Mouse (Mus musculus): ENCODE data around the gene Megf11. TPM values are rescaled to one million over a fixed set of nuclear protein-coding genes. Genes with fewer than 3 reads are reported as not detected.
"Not testable (repeated sequence)": the region's sequence is repeated elsewhere in the genome, so short reads cannot be mapped to it uniquely, and the experiment has no call there.

Megf11 gene
- polyA plus RNA-seq, 1 experiment from 2014 or later = 0.97 TPM

DNA sequence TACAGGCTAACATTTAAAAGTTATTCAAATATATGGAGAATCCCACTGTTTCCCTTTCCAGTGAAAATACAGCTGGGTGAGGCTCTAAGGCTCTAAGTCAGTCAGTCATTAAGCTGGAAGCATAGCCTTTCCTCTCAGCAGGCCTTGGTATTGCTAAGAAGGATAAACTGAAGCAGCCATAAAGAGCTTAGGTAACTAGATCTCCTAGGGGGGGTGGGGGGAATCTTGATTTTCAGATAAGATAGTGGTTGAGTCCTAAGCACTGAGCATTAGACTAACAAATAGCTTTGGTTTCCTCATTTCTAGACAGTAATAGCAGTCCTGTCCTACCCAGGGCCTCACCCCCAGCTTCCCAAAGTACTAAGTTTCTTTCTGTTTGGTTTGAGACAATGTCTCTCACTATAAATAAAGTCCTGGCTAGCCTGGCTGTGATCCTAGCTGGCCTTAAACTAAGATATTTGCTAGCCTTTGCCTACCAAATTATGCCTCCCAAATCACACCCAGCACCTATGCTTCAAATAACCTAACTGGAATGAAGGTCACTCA is 318.1 kb downstream of the Megf11 start:
- Histone ChIP-seq H3K4me3 (replicated peaks) (no peak overlapping the region), H3K4me1 (replicated peaks) (peaks cover 10% of the 10 kb centered on the region; the same call in 1 of the 2 replicates), H3K36me3 (peaks cover 30% of the 10 kb centered on the region; the same call in 1 of the 2 replicates), H3K9ac (replicated peaks) (no peak overlapping the region), H3K27me3 (no peaks in the 10 kb centered on the region), H3K27ac (no peak overlapping the region), H3K9me3 (no peaks in the 10 kb centered on the region), H3K4me2 (no peak overlapping the region)
- no peak for ATAC-seq (ENCODE audit: insufficient number of reproducible peaks, insufficient read depth, low FRiP score, low TSS enrichment, low read depth)

DNA sequence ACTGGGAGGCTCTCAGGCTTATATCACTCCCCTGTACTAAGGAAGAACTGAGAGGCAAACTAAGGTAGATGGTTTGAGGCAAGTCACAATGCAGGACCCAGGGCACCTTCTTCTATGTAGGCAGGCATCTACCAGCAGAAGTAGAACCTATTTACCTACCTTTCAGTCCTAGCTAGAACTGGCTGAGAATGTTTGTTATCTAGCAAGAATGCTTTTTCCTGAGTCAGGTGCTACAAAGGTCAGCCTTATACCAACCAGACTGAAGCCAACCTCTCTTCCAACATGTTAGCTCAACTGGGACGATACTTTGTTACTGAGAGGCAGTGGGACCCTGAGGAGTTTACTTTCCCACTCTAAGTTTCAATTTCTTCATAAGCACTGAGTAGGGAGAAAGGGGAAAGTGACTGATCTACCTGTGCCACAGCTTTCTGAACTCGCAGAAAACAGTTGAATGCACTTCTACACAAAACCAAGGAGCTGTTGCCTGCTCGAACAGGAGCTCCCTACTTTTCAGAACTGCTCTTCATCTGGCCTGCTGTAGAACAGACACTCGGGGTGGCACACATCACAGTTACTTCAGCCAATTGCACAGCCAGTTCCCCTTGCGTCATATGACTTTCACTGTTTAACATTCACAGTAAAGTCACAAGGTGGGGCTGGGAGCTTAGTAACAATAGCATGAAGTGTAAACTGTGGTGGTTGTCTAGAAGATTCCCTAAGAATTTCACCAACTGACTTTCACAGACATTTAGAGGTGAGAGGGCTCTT is 318.8 kb downstream of the Megf11 start:
- Histone ChIP-seq H3K4me3 (replicated peaks) (no peak overlapping the region), H3K27ac (no peak overlapping the region), H3K4me1 (replicated peaks) (peaks cover 10% of the 10 kb centered on the region; the same call in 1 of the 2 replicates), H3K9ac (replicated peaks) (no peak overlapping the region), H3K36me3 (peaks cover 28% of the 10 kb centered on the region; the same call in 1 of the 2 replicates), H3K27me3 (no peaks in the 10 kb centered on the region), H3K4me2 (no peak overlapping the region), H3K9me3 (no peaks in the 10 kb centered on the region)
- no peak for ATAC-seq (ENCODE audit: insufficient number of reproducible peaks, insufficient read depth, low FRiP score, low TSS enrichment, low read depth)
- 93% methylated on average over 5 of the region's 5 CpGs for WGBS

DNA sequence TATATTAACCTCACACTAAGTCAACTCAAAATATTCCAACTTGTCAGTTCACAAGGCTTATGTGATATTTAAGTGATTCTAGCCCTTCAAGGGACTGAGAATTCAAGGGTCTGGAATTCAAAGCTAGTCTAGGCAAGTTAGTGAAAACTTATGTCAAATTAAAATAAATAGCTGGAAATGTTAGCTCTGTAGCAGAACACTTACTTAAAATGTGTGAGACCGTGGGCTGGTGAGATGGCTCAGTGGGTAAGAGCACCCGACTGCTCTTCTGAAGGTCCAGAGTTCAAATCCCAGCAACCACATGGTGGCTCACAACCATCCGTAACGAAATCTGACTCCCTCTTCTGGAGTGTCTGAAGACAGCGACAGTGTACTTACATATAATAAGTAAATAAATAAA is 324.9 kb downstream of the Megf11 start:
- not testable (repeated sequence) for H3K27me3 ChIP-seq; H3K9ac ChIP-seq (replicated peaks); ATAC-seq (ENCODE audit: insufficient number of reproducible peaks, insufficient read depth, low FRiP score, low TSS enrichment, low read depth); H3K4me1 ChIP-seq (replicated peaks); H3K27ac ChIP-seq; H3K9me3 ChIP-seq; H3K4me2 ChIP-seq; H3K4me3 ChIP-seq (replicated peaks)
- H3K36me3 ChIP-seq = peaks cover 26% of the 10 kb centered on the region; the same call in 1 of the 2 replicates
- WGBS = 91% methylated on average over 5 of the region's 5 CpGs

GRCm38 (mm10) chr9:64719526-64720163 is 334.2 kb downstream of the Megf11 start:
- no peak overlapping the region for H3K4me2 ChIP-seq
- peaks cover 36% of the 10 kb centered on the region; the same call in 1 of the 2 replicates for H3K36me3 ChIP-seq
- no peak overlapping the region for H3K9ac ChIP-seq (replicated peaks)
- H3K9me3 ChIP-seq = no peaks in the 10 kb centered on the region
- no peaks in the 10 kb centered on the region for H3K4me1 ChIP-seq (replicated peaks)
- no peak for ATAC-seq (ENCODE audit: insufficient number of reproducible peaks, insufficient read depth, low FRiP score, low TSS enrichment, low read depth)
- H3K27me3 ChIP-seq = no peaks in the 10 kb centered on the region
- no peak overlapping the region for H3K4me3 ChIP-seq (replicated peaks)
- WGBS = 75% methylated on average over 5 of the region's 5 CpGs
- no peak overlapping the region for H3K27ac ChIP-seq

- Histone ChIP-seq H3K4me3 (replicated peaks) (no peak overlapping the region), H3K27me3 (no peaks in the 10 kb centered on the region), H3K9ac (replicated peaks) (no peak overlapping the region), H3K4me2 (no peak overlapping the region), H3K4me1 (replicated peaks) (no peaks in the 10 kb centered on the region), H3K27ac (no peak overlapping the region), H3K9me3 (no peaks in the 10 kb centered on the region), H3K36me3 (peaks cover 57% of the 10 kb centered on the region)
- WGBS = 97% methylated on average over 5 of the region's 5 CpGs
- ATAC-seq (ENCODE audit: insufficient number of reproducible peaks, insufficient read depth, low FRiP score, low TSS enrichment, low read depth) = no peak
Observed at GRCm38 (mm10) chr9:64726454-64726853, 341.0 kb downstream of the Megf11 start.

DNA sequence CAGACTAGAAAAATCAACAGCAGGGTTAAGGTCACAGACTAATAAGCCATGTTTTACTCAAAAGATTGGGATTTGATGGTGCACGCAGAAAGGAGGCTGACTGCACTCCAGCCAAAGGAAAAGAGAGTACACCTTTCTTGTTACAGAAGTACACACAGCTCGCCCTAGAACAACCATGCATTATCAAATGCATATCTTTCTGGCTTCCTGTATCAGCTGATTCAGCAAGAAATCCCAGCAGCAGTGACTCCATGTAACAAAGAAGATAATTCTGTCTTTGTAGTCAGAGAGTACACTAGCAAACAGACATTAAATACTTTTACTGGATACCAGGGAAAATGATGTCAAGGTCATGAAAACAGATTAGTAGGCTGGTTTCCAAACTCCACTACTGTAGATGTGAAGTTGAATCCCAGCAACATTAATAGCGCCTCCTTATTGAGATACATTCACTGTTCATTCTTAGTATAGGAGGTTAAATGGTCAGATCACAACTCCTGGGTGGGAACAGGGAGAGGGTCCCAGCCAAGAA is 345.7 kb downstream of the Megf11 start:
- H3K4me2 ChIP-seq = no peak overlapping the region
- no peaks in the 10 kb centered on the region; the same call in 1 of the 2 replicates for H3K4me1 ChIP-seq (replicated peaks)
- no peaks in the 10 kb centered on the region for H3K27me3 ChIP-seq
- no peak overlapping the region for H3K9ac ChIP-seq (replicated peaks)
- no peak overlapping the region for H3K4me3 ChIP-seq (replicated peaks)
- no peak for ATAC-seq (ENCODE audit: insufficient number of reproducible peaks, insufficient read depth, low FRiP score, low TSS enrichment, low read depth)
- peaks cover 21% of the 10 kb centered on the region for H3K36me3 ChIP-seq
- H3K9me3 ChIP-seq = no peaks in the 10 kb centered on the region
- WGBS = 89% methylated on average over 3 of the region's 3 CpGs
- H3K27ac ChIP-seq = no peak overlapping the region

DNA sequence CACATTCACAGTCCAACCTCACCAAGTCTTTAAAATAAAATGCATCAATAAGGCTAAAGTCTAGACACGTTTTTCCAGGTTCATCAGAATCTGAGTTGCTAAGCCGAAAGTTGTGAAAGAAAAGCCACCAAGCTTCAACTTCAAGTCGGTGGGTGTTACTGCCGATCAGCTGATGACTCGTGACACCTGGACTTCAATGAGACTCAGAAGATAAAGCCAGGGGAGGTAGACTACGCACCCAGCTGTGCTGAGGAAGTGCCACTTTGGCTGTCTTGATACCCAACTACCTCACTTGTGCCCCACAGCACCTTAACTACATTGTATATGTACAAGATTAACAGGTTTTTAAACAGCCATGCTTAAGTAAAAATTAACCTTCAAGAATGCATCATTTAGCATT is 348.7 kb downstream of the Megf11 start:
- no peak overlapping the region for H3K27ac ChIP-seq
- no peak for ATAC-seq (ENCODE audit: insufficient number of reproducible peaks, insufficient read depth, low FRiP score, low TSS enrichment, low read depth)
- no peak overlapping the region for H3K4me3 ChIP-seq (replicated peaks)
- H3K4me2 ChIP-seq = no peak overlapping the region
- H3K4me1 ChIP-seq (replicated peaks) = no peaks in the 10 kb centered on the region; the same call in 1 of the 2 replicates
- no peak overlapping the region for H3K9ac ChIP-seq (replicated peaks)
- H3K27me3 ChIP-seq = no peaks in the 10 kb centered on the region
- H3K36me3 ChIP-seq = no peaks in the 10 kb centered on the region
- no peaks in the 10 kb centered on the region for H3K9me3 ChIP-seq
- 64% methylated on average over 6 of the region's 6 CpGs for WGBS

DNA sequence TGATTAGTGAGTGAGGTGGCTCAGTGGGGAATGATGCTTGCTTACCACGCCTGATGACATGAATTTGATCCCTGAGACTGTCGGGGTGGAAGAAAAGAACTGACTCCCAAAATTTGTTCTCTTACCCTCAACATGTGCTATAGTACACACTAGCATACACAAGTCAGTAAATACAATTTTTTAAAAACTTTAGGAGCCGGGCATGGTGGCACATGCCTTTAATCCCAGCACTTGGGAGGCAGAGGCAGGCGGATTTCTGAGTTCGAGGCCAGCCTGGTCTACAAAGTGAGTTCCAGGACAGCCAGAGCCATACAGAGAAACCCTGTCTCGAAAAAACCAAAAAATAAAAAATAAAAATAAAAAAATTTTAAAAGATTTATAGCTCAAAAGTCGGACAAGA is 349.6 kb downstream of the Megf11 start:
- not testable (repeated sequence) for ATAC-seq (ENCODE audit: insufficient number of reproducible peaks, insufficient read depth, low FRiP score, low TSS enrichment, low read depth); H3K9me3 ChIP-seq; H3K4me1 ChIP-seq (replicated peaks); H3K9ac ChIP-seq (replicated peaks); H3K4me2 ChIP-seq; H3K36me3 ChIP-seq; H3K27me3 ChIP-seq; H3K4me3 ChIP-seq (replicated peaks); H3K27ac ChIP-seq
- WGBS = 91% methylated on average over 7 of the region's 7 CpGs

DNA sequence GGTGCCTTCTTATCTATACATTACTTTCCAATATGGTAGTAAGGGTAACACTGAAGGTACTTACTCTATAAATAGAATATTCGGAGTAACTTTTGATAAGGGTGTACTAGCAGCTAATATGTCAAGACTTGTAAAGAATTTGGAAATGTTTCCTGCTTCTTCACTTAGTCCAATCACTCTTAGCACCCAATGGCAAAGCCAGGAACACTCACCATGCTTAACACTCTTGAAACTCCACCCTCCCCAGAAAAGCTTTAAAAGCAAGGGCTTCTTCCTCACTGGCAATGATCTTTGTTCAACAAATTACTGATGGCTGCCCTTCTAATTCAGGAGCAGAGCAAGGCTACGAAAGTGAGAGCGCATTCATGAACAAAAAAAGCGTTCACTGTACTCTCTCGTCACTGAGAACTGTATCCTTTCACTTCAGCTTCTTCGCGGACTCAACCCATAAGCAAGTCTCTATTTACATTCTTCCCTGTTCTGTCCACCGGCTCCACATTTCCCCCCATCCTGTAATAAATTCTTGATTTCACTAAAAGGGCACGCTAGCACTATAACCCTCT is 350.7 kb downstream of the Megf11 start:
- Histone ChIP-seq H3K27ac (peak overlapping the region; percentile 87; the same call in 1 of the 2 replicates), H3K36me3 (no peaks in the 10 kb centered on the region), H3K4me1 (replicated peaks) (no peaks in the 10 kb centered on the region; the same call in 1 of the 2 replicates), H3K27me3 (no peaks in the 10 kb centered on the region), H3K9ac (replicated peaks) (peak overlapping the region; percentile 91; the same call in 1 of the 2 replicates), H3K9me3 (no peaks in the 10 kb centered on the region), H3K4me2 (peak overlapping the region; percentile 73), H3K4me3 (replicated peaks) (peak overlapping the region; percentile 98)
- WGBS = 16% methylated on average over 9 of the region's 9 CpGs
- ATAC-seq (ENCODE audit: insufficient number of reproducible peaks, insufficient read depth, low FRiP score, low TSS enrichment, low read depth) = no peak

DNA sequence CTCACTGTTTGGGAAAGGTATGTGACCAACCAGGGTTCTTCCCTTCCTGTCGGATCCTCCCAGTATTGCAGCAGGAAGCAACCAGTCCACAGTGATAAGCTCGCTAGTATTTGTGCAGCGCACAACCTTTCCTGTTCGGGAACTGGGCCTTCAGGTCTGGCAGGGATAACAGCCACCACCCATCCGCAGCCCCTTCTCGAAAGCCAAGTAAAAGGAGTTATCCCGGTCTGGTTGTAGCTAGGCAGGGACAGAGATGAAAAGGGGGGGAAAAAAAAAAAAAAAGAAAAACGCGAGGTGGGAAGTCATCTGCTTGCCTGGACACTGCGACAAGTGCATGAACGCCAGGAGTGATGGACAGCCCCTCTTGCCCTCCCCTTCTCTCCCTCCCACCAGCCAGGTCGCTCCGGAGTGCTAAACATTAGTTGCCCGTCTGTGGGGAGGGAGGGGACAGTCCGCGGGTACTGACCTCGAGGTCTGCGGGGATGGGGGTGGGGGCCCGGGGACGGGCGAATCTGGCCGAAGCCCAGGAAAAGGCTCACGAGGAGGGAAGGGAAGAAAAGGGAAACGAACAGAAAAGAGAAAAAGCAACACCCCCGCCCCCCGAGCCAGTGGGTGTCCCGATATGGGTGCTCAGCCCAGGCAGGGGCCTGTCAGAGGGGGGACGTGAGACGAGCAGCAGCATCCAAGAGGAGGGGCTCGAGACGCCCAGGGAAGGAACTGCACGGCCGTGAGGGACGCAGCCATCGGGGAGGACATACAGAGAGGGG is 351.4 kb downstream of the Megf11 start:
- Histone ChIP-seq H3K9ac (replicated peaks) (peak overlapping the region; percentile 91), H3K4me3 (replicated peaks) (peak overlapping the region; percentile 98), H3K4me1 (replicated peaks) (no peaks in the 10 kb centered on the region; the same call in 1 of the 2 replicates), H3K36me3 (no peaks in the 10 kb centered on the region), H3K4me2 (peak overlapping the region; percentile 73), H3K27me3 (no peaks in the 10 kb centered on the region), H3K27ac (peak overlapping the region; percentile 87), H3K9me3 (no peaks in the 10 kb centered on the region)
- WGBS = 1% methylated on average over 31 of the region's 35 CpGs
- ATAC-seq (ENCODE audit: insufficient number of reproducible peaks, insufficient read depth, low FRiP score, low TSS enrichment, low read depth) = peak; percentile 29; the same call in 1 of the 2 replicates

Measured in limb, embryonic 12.5 days (tissue).